Mouse (Mus musculus): ENCODE data around the gene Tbce.
A peak's percentile ranks its signal among the peaks of the same experiment; 100 is the strongest.

Tbce gene

DNA sequence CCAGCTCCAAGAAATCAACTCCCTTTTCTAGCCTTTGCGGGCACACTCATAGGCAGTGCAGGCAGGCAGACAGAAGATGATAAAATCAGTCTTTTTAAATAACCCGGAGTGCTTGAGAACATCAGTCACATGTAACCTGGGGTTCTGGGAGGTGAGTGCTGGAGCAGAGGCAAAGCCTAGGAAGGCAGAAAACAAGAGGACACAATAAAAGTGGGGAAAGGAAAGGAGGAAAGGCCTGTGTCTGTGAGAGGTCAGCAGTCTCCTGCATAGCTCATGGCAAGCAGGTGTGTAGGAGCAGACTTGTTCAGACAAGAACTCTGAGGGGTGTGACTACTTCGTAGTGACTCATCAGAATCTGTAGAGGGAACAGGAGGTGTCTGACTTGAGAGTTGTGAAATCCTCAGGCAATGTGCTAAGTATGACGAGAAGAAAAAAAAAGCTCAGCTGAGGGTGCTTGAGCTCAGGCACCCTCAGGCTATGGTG lies 70.8 kb downstream of the Tbce start:
- DNase-seq (ENCODE audit: low read depth, low spot score), result no peak

DNA sequence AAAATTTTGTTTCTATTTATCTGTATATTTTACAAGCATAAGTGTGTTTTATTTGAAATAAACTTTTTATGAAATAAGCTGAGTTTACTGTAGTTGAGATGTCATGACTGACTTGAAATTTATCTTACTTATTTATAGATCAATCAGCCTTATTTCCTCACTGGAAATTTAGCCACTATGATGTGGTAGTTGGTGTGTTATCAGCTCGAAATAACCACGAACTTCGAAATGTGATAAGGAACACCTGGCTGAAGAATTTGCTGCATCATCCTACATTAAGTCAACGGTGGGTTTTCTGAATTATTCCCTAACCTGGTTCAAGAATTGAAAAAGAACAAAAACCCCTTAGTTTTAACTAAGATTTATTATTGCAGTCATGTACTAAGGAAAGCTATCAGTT lies 73.3 kb downstream of the Tbce start:
- no peak for DNase-seq (ENCODE audit: low read depth, low spot score)

DNA sequence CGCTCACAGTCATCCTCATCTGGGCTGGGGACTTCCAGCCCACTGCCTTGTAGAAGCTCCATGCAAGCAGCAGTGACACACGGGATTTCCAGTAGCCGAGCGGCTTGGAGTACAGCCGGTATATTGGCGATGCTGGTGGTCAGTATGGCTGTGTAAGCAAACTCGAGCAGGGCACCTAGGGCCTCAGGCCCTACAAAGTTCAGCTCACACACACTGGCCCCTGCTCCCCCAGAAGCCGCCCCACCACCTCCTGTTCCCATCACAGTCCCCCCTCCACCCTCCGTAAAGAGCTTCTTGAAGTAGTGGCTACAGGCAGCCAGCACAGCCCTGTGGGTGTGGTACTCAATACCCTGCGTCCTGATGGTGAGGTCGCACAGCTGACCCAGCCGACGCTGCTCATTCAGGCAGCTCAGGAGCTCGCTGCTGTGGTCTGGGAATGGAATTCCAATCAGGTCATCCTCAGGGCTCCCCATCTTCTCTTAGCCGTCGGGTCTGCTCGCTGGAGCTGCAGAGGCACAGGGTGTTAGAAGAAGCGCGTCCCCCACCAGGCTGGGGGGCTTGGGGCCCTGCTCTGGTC lies 74.0 kb downstream of the Tbce start:
- no peak for DNase-seq (ENCODE audit: low read depth, low spot score)

DNA sequence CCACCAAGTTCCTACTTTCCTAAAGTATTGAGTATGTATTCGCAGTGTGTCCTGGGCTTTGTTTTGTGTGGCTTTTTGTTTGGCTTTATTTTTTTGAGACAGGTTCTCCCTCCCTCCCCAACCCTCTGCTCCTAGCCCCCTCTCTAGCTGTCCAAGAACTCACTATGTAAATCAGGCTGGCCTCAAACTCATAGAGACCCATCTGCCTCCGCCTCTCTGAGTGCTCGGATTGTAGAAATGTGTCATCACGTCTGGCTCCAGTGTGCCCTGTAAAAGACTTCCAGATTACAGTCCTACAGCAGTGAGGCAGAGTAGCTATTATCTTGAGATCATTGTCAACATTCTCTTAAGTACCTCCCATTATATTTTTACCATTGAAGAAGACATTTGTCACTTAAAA lies 78.4 kb downstream of the Tbce start:
- no peak for DNase-seq (ENCODE audit: low read depth, low spot score)

DNA sequence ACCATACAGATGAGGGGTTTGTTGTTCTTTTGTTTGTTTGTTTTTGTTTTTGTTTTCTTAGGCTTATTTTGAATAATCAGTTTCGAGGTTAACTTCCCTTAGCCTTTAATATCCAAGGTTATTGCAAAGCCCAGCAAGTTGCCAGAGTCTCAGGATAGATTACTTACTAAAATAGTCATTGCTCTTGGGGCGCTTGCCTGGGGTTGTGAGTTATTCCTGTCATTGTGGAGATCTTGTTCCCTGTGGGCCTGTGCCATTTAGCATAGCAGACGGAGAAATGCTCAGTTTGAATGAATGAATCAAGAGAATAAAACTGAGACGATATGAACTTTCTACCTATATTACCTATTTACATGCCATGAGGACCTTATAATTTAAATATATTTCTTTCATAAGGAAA lies 79.2 kb downstream of the Tbce start:
- no peak for DNase-seq (ENCODE audit: low read depth, low spot score)

DNA sequence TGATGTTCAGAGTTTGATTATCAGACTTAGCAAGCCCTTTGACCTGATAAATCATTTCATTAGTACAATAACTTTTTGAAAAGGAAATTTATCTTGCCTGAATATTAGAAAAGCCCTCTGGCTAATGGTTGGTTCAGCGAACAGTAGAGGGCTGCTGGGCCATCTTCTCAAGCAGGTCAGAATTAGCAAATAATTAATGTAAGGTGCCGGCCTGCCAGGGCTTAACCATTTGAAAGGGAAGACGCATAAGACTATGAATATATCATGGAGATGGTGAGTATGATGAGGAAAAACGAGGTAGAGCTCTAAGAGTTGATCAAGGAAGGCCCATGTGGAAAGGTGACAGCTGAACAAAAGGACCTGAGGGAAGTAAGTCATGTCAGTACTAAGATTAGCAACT lies 82.8 kb downstream of the Tbce start:
- no peak for DNase-seq (ENCODE audit: low read depth, low spot score)

DNA sequence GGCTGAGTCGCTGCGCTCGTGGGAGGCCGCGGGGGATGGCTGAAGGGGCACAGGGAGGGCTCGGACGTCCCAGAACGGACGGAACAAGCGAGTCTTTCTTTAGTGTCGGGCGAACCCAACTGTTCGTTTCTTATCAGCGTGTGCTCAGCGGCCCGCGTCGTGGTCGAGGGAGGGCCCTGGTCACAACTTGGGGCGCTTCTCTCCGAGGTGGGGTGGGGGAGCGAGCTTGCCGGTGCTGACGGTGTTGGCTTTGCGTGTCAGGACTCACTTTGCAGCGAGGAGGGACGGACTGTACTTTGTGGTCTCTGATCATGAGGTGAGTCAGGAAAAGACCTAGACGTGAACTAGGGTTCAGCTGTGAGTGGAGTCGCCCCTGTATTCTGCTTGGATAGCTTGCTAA lies 84.5 kb downstream of the Tbce start:
- peak; percentile 23 for DNase-seq (ENCODE audit: low read depth, low spot score)

DNA sequence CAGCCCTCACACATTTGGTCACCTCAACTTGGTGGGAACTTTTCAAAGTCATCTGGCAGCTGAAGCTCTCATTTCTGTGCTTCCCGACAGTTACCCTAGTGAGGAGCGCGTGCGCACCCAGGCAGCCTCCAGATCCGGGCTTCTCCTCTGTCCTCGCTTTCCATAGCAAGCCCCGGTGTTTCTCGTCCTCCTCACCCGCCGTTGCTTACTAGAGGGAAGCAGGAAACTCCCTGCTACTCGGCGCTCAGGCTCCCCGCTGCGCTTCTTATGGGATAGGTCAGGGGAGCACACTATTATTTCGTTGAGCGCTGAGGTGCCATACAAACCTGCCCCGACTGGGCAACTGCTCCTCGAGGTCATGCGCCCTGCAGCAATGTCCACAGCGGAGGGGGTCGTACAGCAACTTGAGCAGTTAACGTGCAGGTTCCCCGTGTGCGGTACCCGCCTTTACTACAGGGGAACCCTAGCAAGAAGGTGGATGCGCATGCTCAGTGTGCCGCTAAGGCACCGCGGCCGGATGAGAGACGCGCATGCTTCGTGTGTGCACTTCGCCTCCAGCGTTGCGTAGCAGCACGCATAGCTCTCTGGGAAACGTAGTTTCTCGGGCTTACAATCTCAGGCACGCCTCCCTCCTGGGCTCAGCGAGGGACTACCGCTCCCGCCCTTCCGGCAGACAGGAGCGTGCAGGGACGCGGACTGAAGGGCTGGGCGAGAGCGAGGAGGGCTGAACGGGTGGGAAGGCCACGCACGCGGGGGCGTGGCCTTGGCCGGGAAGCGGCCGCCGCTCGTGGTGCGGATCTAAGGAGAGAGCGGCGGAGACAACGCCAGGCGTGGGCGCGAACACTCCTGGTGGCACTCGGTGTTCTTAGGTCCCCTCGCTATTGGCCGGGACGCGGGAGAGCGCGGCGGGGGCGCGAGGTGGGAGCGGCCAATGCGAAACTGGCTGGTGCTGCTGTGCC lies 85.3 kb downstream of the Tbce start, which contains the start of gene B3galnt2:
Gene B3galnt2 (plus strand): TSS at position 596 of the 959 bp plus-strand sequence.
- peak; percentile 99 for DNase-seq (ENCODE audit: low read depth, low spot score)
